Mouse (Mus musculus) lung, embryonic 15.5 days (tissue): ENCODE results near the gene Limch1. TPM values are rescaled to one million over a fixed set of nuclear protein-coding genes. Genes with fewer than 3 reads are reported as not detected.

Experiments used
- ATAC-seq: fragments of 200-750 bp; cut with Nextera tagmentation; 2 replicates; pipeline ENCODE4 v1.8.0; 2017; ENCODE audit warnings: moderate number of reproducible peaks, borderline replicate concordance; ENCODE audit not compliant: low FRiP score, low TSS enrichment; ENCODE audit errors: extremely low read depth
- H3K27ac ChIP-seq: fragments of 300-500 bp; sonication (generic); 2 replicates; pipeline ENCODE4 v1.5.1; 2015; ENCODE audit warnings: moderate library complexity, mild to moderate bottlenecking, inconsistent platforms
- H3K27me3 ChIP-seq: fragments of 300-500 bp; sonication (generic); 2 replicates; pipeline ENCODE4 v1.6.1; 2015; ENCODE audit warnings: inconsistent platforms
- H3K36me3 ChIP-seq: fragments of 300-500 bp; sonication (generic); 2 replicates; pipeline ENCODE4 v1.6.1; 2015; ENCODE audit warnings: inconsistent platforms
- H3K4me1 ChIP-seq: fragments of 300-500 bp; sonication (generic); 2 replicates; pipeline ENCODE4 v1.6.1; 2015; ENCODE audit warnings: inconsistent platforms
- H3K4me2 ChIP-seq: fragments of 300-500 bp; sonication (generic); 2 replicates; pipeline ENCODE4 v1.6.1; 2015; ENCODE audit warnings: inconsistent platforms, mild to moderate bottlenecking, moderate library complexity
- H3K4me3 ChIP-seq: fragments of 300-500 bp; sonication (generic); 2 replicates; pipeline ENCODE4 v1.5.1; 2015; ENCODE audit warnings: mild to moderate bottlenecking, inconsistent platforms
- H3K9ac ChIP-seq: fragments of 300-500 bp; sonication (generic); 2 replicates; pipeline ENCODE4 v1.6.1; 2015; ENCODE audit warnings: inconsistent platforms
- H3K9me3 ChIP-seq: fragments of 300-500 bp; sonication (generic); 2 replicates; pipeline ENCODE4 v1.6.1; 2016; ENCODE audit warnings: inconsistent platforms
- WGBS: fragments of 180-500 bp; shearing (Covaris S2); methylation state at CpG from one replicate; pipeline ENCODE4 v1.1.7; 2015; 5-methylcytosine and 5-hydroxymethylcytosine counted together
- polyA plus RNA-seq: library from polyadenylated mRNA; unstranded; fragments of >200 nt; fragmentation: Nextera tagmentation; extraction: Ambion mirVana; gene quantifications from 2 replicates; pipeline ENCODE4 v1.2.1, GENCODE M21; 2015

The Limch1 gene
- polyA plus RNA-seq, 1 experiment from 2014 or later, result 77.2 TPM

DNA sequence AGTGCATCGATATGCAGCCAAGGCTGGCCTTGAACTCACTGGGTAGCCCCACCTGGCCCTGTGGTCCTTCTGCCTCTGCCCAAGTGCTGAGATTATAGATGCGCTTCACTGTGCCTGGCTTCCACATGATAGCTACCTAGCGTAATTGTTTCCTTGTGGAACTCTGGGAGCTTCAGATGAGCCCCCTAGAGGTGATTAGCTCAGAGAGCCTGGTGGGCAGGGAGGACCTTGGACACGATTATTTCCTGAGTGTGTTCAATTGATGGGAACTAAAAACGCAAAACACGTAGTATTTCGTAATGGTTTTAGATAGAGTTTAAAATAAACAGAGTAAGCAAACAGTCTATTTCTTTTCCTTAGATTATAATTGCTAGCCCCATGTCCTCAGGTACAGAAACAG is 287.0 kb downstream of the Limch1 start:
- ATAC-seq, result no peak
- Histone ChIP-seq H3K9ac (no peak overlapping the region), H3K27ac (no peak overlapping the region), H3K36me3 (peaks cover 61% of the 10 kb centered on the region), H3K4me3 (no peak overlapping the region), H3K9me3 (no peaks in the 10 kb centered on the region), H3K4me2 (no peak overlapping the region), H3K27me3 (no peaks in the 10 kb centered on the region), H3K4me1 (no peaks in the 10 kb centered on the region)
- 67% methylated on average over 7 of the region's 7 CpGs for WGBS

DNA sequence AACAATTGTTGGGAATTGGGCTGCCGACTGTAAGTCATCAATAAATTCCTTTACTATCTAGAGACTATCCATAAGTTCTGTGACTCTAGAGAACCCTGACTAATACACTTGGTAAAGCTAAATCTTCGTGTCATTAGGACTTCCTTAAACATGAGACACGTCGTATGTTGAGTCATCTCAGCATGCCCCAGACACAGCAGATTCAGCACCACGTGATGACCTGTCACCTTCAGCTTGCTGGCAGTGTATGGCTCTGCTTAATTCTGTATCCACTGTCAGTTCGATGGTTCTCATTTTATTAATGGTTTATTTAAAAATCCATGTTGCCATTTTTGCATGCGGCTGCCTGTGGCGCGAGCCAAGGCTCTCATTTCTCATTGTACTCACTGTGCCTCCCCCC is 298.3 kb downstream of the Limch1 start:
- no peaks in the 10 kb centered on the region for H3K27me3 ChIP-seq
- WGBS, result 64% methylated on average over 9 of the region's 9 CpGs
- ATAC-seq, result no peak
- H3K9ac ChIP-seq, result no peak overlapping the region
- H3K4me2 ChIP-seq, result no peak overlapping the region
- no peak overlapping the region for H3K27ac ChIP-seq
- H3K9me3 ChIP-seq, result no peaks in the 10 kb centered on the region
- no peak overlapping the region for H3K4me3 ChIP-seq
- H3K4me1 ChIP-seq, result no peaks in the 10 kb centered on the region
- H3K36me3 ChIP-seq, result peaks cover 5% of the 10 kb centered on the region; the same call in 1 of the 2 replicates

DNA sequence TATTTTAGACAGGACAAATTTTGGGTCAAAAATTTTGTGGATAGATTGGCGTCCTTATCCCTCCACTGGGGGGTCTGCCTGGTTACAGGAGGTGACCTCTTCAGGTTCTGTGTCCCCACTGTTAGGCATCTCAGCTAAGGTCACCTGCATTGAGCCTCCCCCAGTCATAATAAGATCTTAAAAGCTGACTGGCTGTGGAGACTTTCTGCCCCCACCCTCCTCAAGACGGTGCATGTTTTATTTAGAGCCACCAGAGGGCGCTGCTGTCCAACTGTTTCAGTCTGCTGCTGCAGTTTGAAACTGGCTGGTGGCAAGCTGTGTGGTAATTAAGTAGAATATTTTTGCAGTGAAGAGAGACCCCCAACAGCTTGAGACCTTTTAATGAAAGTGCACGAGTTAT is 302.4 kb downstream of the Limch1 start:
- no peak overlapping the region for H3K4me2 ChIP-seq
- peaks cover 17% of the 10 kb centered on the region; the same call in 1 of the 2 replicates for H3K36me3 ChIP-seq
- H3K4me1 ChIP-seq, result no peaks in the 10 kb centered on the region
- ATAC-seq, result no peak
- no peak overlapping the region for H3K9ac ChIP-seq
- no peak overlapping the region for H3K4me3 ChIP-seq
- no peaks in the 10 kb centered on the region for H3K27me3 ChIP-seq
- H3K9me3 ChIP-seq, result no peaks in the 10 kb centered on the region
- 16% methylated on average over 4 of the region's 4 CpGs for WGBS
- H3K27ac ChIP-seq, result no peak overlapping the region

DNA sequence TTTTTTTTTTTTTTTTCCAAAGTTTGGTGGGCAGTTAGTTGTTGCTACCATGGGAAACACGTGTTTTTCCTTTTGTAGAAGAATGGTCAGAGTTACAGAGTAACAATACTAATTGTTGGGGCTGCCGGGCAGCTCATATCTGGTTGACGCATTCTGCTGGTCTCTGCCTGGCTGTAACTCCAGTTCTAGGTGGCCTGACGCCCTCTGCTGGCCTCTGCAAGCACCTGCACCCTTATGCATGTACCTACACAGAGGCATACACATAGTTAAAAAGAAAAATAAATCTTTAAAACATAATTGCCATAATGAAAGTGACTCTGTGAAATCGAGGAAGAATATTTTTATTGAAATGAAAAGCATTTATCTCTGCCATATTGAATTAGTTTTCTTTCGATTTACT is 312.2 kb downstream of the Limch1 start:
- ATAC-seq, result no peak
- Histone ChIP-seq H3K27me3 (no peaks in the 10 kb centered on the region), H3K36me3 (peaks cover 8% of the 10 kb centered on the region; the same call in 1 of the 2 replicates), H3K27ac (no peak overlapping the region), H3K4me1 (no peaks in the 10 kb centered on the region), H3K4me3 (no peak overlapping the region), H3K9me3 (no peaks in the 10 kb centered on the region), H3K4me2 (no peak overlapping the region), H3K9ac (no peak overlapping the region)
- WGBS, result 79% methylated on average over 6 of the region's 6 CpGs

DNA sequence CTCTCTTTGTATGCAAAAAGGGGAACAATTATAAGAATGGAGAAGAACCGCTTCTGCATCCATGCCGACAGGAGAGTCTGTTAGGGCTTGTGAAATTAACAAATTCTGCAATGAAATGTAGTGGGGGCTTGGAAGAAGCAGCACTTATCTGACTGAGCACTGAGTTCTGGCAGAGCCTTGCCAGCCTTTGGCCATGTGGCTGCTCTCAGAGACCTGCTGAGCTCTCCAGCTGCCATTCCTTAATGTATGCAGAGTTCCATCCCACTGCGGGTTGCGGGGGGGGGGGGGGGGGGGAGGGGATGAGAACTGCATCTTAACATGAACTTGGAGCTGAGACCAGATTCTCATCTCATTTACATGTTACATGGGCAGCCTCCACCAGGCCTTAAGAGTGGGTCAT is 314.9 kb downstream of the Limch1 start:
- no peak overlapping the region for H3K27ac ChIP-seq
- WGBS, result 38% methylated on average over 4 of the region's 4 CpGs
- ATAC-seq, result no peak
- no peaks in the 10 kb centered on the region; the same call in 1 of the 2 replicates for H3K36me3 ChIP-seq
- no peak overlapping the region for H3K4me3 ChIP-seq
- H3K9ac ChIP-seq, result no peak overlapping the region
- H3K4me1 ChIP-seq, result no peaks in the 10 kb centered on the region
- H3K9me3 ChIP-seq, result no peaks in the 10 kb centered on the region
- H3K4me2 ChIP-seq, result no peak overlapping the region
- no peaks in the 10 kb centered on the region for H3K27me3 ChIP-seq

DNA sequence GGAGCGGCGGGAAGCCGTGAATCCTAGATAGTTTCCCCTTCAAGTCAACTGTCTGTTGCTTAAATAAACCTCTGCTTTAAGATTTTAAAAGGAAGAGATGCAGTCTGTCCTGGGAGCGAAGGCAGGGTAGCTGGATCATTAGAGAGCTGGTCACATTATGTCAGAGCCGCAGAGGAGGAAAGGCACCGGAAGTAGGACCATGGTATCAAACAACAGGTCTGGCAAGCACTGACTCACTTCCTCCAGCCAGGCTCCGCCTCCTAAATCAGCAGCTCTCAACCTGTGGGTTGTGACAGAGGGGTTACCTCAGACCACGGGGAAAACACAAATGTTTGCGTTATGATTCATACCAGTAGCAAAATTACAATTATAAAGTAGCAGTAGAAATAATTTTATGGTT is 318.0 kb downstream of the Limch1 start:
- Histone ChIP-seq H3K4me2 (no peak overlapping the region), H3K9ac (no peak overlapping the region), H3K4me1 (no peaks in the 10 kb centered on the region), H3K9me3 (no peaks in the 10 kb centered on the region), H3K4me3 (no peak overlapping the region), H3K27ac (no peak overlapping the region), H3K36me3 (no peaks in the 10 kb centered on the region), H3K27me3 (no peaks in the 10 kb centered on the region)
- whole genome bisulfite sequencing, result 66% methylated on average over 9 of the region's 9 CpGs
- ATAC-seq, result no peak

DNA sequence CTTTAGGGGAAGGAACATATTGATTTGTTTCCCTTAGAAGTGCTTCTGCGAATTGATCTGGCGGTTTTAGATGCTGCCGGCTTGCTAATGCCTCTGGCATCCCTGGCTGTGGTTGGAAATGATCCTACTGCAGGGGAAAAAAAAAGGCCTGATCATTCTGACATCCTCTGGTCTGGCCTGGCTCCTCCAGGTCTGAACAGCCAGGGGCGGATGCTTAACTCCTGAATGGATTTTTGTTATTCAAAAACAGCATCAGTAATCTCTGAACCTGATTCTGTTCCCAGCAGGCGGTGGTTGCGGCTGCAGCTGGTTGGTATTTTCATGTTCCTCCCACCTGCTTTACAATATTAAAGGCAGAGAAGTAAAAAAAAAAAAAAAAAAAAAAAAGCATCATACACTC is 337.5 kb downstream of the Limch1 start:
- Histone ChIP-seq H3K4me3 (no peak overlapping the region), H3K4me2 (no peak overlapping the region), H3K27me3 (peaks cover 31% of the 10 kb centered on the region; the same call in 1 of the 2 replicates), H3K9ac (no peak overlapping the region), H3K4me1 (no peaks in the 10 kb centered on the region), H3K9me3 (0 out of 2 replicates have a peak, but pooled peaks cover 4% of the 10 kb centered on the region), H3K36me3 (no peaks in the 10 kb centered on the region), H3K27ac (no peak overlapping the region)
- ATAC-seq, result no peak
- 34% methylated on average over 6 of the region's 6 CpGs for WGBS

DNA sequence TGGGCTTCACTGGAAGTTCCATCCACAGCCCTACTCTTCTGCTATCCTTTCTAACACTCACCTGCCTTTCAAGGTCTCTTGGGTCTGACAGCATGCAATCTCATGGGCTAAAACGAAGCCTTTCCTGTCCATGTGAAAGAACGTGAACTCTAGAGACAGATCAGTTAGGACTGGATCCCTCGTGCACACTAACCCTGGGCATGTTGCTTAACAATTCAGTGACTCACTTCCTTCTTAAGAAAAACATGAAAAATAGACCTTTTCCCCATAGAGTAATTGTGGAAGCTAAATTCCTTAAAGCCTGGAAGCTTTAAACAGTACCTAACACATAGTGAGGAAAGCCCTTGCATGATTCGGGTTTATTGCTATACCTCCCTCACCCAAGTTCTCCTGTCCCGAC is 345.2 kb downstream of the Limch1 start:
- H3K27ac ChIP-seq, result no peak overlapping the region
- peaks cover 3% of the 10 kb centered on the region; the same call in 1 of the 2 replicates for H3K4me1 ChIP-seq
- no peak overlapping the region for H3K9ac ChIP-seq
- H3K4me2 ChIP-seq, result no peak overlapping the region
- 68% methylated on average over 5 of the region's 5 CpGs for WGBS
- no peaks in the 10 kb centered on the region for H3K36me3 ChIP-seq
- no peak for ATAC-seq
- H3K9me3 ChIP-seq, result no peaks in the 10 kb centered on the region
- H3K4me3 ChIP-seq, result no peak overlapping the region
- peaks cover 84% of the 10 kb centered on the region for H3K27me3 ChIP-seq

DNA sequence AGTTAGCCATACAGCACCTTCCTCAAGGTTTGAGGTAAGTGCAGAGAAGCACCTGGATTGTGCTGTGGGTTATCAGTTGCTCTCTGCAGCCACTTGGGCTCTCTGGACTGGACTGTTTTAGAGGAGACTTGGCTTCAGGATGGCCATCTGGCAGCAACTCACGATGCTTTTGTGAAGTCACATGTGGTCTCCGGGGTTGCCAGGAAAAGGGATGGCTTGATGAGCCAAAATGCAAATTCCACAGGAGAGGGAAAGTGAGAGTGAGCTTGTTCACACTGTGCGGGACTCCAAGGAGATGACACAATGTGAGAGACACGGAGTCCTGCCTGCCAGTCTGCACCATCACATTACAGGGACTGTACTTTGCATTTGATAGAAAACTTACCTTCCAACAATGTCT is 346.1 kb downstream of the Limch1 start:
- ATAC-seq, result no peak
- no peak overlapping the region for H3K4me3 ChIP-seq
- WGBS, result 15% methylated on average over 4 of the region's 4 CpGs
- peaks cover 92% of the 10 kb centered on the region for H3K27me3 ChIP-seq
- no peaks in the 10 kb centered on the region for H3K36me3 ChIP-seq
- no peak overlapping the region for H3K9ac ChIP-seq
- H3K27ac ChIP-seq, result no peak overlapping the region
- no peaks in the 10 kb centered on the region for H3K9me3 ChIP-seq
- H3K4me2 ChIP-seq, result no peak overlapping the region
- peaks cover 10% of the 10 kb centered on the region for H3K4me1 ChIP-seq

DNA sequence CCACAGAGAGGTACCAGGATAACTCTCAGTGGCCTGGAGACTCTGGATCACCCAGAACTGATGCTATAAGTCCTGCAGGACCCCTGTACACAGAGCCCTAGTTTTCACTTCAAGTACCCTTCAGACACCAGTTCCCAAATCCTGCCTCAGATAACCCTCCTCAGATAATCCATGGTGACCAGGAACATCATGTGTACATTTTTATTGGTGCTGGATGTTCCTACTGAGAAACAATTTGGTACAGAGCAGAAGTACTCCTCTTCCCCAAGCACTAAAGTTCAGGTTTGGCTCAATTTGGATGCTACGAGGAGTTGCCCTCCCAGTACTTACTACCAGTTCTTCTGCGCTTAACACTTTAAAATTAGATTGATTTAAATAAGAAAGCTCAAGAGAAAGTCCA is 348.4 kb downstream of the Limch1 start:
- Histone ChIP-seq H3K36me3 (no peaks in the 10 kb centered on the region), H3K9me3 (no peaks in the 10 kb centered on the region), H3K4me1 (peaks cover 10% of the 10 kb centered on the region), H3K27me3 (peaks cover 96% of the 10 kb centered on the region), H3K27ac (no peak overlapping the region), H3K4me2 (no peak overlapping the region), H3K9ac (no peak overlapping the region), H3K4me3 (no peak overlapping the region)
- WGBS, result 9% methylated on average over 2 of the region's 2 CpGs
- no peak for ATAC-seq

DNA sequence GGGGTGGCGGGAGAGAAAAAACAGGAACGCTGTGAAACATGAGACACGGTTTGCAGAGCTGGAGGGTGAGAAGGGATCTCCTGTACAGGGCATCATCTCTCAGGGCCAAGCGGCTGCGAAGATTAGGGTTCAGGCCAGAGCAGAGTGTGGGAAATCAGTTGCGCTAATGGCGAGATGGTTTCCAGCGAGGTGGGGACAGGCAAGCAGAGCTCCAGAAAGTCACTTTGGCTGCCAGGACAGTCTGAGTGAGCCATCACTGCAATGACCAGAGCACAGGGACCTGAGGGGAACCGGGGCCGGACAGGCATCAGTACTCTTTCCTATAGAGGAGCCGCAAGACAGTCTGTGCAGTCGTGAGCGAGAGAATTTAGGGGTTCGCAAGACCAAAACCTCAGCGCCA is 349.5 kb downstream of the Limch1 start:
- H3K4me3 ChIP-seq, result no peak overlapping the region
- H3K4me2 ChIP-seq, result no peak overlapping the region
- no peaks in the 10 kb centered on the region for H3K36me3 ChIP-seq
- no peak for ATAC-seq
- no peaks in the 10 kb centered on the region for H3K9me3 ChIP-seq
- no peak overlapping the region for H3K9ac ChIP-seq
- no peak overlapping the region for H3K27ac ChIP-seq
- peaks cover 98% of the 10 kb centered on the region for H3K27me3 ChIP-seq
- peaks cover 10% of the 10 kb centered on the region for H3K4me1 ChIP-seq
- WGBS, result 4% methylated on average over 15 of the region's 15 CpGs

DNA sequence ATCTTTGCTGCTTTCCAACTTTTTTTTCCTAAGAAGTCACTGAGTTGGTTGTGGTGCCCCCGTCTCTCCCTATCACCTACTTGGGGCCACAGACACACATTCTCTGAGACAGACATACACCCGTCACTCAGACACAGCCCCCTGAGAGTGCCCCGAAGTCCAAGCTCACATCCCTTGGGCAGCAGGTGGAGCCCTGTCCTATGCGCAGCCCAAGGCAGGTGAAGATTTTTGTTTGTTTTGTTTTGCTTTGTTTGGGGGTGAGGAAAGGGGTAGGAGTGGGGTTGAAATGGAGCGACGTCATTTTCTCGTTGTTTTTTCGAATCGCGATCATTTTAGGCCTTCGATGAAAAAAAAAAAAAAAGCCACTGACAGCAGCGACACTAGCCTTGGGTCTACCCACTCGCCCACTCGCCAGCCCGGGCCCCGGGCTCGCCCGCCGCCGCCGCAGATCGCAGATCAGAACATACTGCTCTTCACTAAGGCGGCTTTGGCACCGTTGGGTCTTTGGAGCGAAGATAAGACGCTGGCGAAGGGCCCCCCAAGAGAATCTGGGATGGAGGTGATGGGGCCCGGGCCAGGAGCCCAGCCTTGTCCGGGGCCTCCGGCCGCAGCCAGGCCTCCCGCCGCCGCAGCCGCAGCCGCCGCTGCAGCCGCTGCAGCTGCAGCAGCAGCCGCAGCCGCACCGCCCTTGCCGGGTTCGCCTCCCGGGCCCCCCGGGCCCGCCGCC is 350.2 kb downstream of the Limch1 start:
- H3K4me1 ChIP-seq, result peaks cover 10% of the 10 kb centered on the region
- H3K4me2 ChIP-seq, result peak overlapping the region; percentile 53
- WGBS, result under 1% methylated on average over 45 of the region's 47 CpGs
- peak overlapping the region; percentile 30 for H3K4me3 ChIP-seq
- H3K9me3 ChIP-seq, result no peaks in the 10 kb centered on the region
- no peak overlapping the region for H3K27ac ChIP-seq
- no peak overlapping the region for H3K9ac ChIP-seq
- no peaks in the 10 kb centered on the region for H3K36me3 ChIP-seq
- ATAC-seq, result no peak
- H3K27me3 ChIP-seq, result peaks cover 97% of the 10 kb centered on the region
